Comparison of ENCODE assay signal across 20 mouse cellular contexts in the genomic region with DNA sequence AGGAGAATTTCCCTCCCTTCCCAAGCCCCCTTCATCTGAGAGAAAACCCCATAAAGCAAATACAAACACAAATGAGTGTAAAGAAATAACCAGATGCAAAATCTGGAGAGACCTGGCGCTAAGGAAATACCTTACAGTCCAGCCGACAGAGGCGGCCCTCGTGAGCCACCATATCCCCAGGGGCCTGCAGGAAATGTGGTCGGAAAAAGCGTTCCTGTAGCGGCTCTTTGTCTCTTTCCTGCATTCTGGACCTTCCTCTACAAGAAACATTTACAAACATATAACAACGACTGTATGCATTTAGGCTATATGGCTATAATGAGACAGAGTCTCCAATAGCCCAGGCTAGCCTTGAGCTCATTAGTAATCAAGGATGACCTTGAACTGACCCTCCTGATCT. TPM values are rescaled to one million over a fixed set of nuclear protein-coding genes. Genes with fewer than 3 reads are reported as not detected.
"Had no signal": no experiment of that assay in that cellular context is flagged by ENCODE, and none has a peak within 500 bp of the region (broad histone marks: within the 10 kb centered on the region; RNA-seq: fewer than 3 reads in every experiment).

No protein-coding gene starts in this region.

- DNase-seq: lung, adult 2 months; right cerebral cortex, postnatal 14 days; thymus, adult 2 months; thymus, postnatal 36 days had no signal

- H3K4me1 ChIP-seq: lung, embryonic 15.5 days; megakaryocyte, embryonic 14.5 days; midbrain, embryonic 13.5 days; midbrain, embryonic 15.5 days; neural tube, embryonic 12.5 days; stomach, embryonic 15.5 days had no signal

- H3K4me3 ChIP-seq: lung, embryonic 15.5 days; megakaryocyte, embryonic 14.5 days; midbrain, embryonic 13.5 days; midbrain, embryonic 15.5 days; neural tube, embryonic 12.5 days; stomach, embryonic 15.5 days had no signal

- H3K9ac ChIP-seq: liver, embryonic 14.5 days; lung, embryonic 15.5 days; midbrain, embryonic 13.5 days; midbrain, embryonic 15.5 days; neural tube, embryonic 12.5 days; stomach, embryonic 15.5 days had no signal

- H3K9me3 ChIP-seq: lung, embryonic 15.5 days; midbrain, embryonic 13.5 days; midbrain, embryonic 15.5 days; neural tube, embryonic 12.5 days; stomach, embryonic 15.5 days had no signal

- H3K27ac ChIP-seq: liver, embryonic 14.5 days; lung, embryonic 15.5 days; macrophage; midbrain, embryonic 13.5 days; midbrain, embryonic 15.5 days; neural tube, embryonic 12.5 days; stomach, embryonic 15.5 days; stomach, postnatal 0 days had no signal

- H3K36me3 ChIP-seq: lung, embryonic 15.5 days; midbrain, embryonic 13.5 days; midbrain, embryonic 15.5 days; neural tube, embryonic 12.5 days; stomach, embryonic 15.5 days had no signal

- H3K27me3 ChIP-seq: lung, embryonic 15.5 days; midbrain, embryonic 13.5 days; midbrain, embryonic 15.5 days; neural tube, embryonic 12.5 days; stomach, embryonic 15.5 days had no signal

- ATAC-seq: lung, postnatal 0 days had no signal

- H3K4me2 ChIP-seq: lung, embryonic 15.5 days; midbrain, embryonic 13.5 days; midbrain, embryonic 15.5 days; neural tube, embryonic 12.5 days; stomach, embryonic 15.5 days had no signal

RNA-seq across cellular contexts. Expression of a gene that starts 23.7 kb away (rescaled TPM):
- total RNA-seq: megakaryocyte progenitor cell, adult 5-6 weeks; monocyte, adult 5-6 weeks; neutrophil, adult 5-6 weeks had no signal
- polyA plus RNA-seq: liver, embryonic 16.5 days; lung, adult 2 months; lung, embryonic 15.5 days; lung, postnatal 0 days; macrophage; spleen, adult 2 months; stomach, postnatal 0 days; testis, adult 2 months had no signal
